13 mouse cellular contexts compared by ENCODE assay signal in genomic region chr5:140509204-140509603, GRCm38 (mm10). TPM values are rescaled to one million over a fixed set of nuclear protein-coding genes. Genes with fewer than 3 reads are reported as not detected.
DNase-seq lines count a peak whose midpoint lies in the region; ATAC-seq and TF ChIP-seq lines count a peak whose summit lies in the region.
"Had no signal": no experiment of that assay in that cellular context is flagged by ENCODE, and none has a peak within 500 bp of the region (broad histone marks: within the 10 kb centered on the region; RNA-seq: fewer than 3 reads in every experiment).

No protein-coding gene starts in this region.

- H3K9ac ChIP-seq in forebrain, embryonic 14.5 days (ENCODE audit: low read length) = no peak overlapping the region
- H3K9ac ChIP-seq in forebrain, postnatal 0 days = no peak overlapping the region
- no peak overlapping the region for H3K9ac ChIP-seq in lung, embryonic 15.5 days
- H3K9ac ChIP-seq in liver, embryonic 15.5 days = no peak overlapping the region

- WGBS in forebrain, embryonic 14.5 days = 50% methylated on average over 9 of the region's 9 CpGs
- 50% methylated on average over 9 of the region's 9 CpGs for WGBS in forebrain, postnatal 0 days
- WGBS in lung, embryonic 15.5 days = 60% methylated on average over 9 of the region's 9 CpGs
- WGBS in embryonic facial prominence, embryonic 10.5 days = 71% methylated on average over 9 of the region's 9 CpGs
- WGBS in liver, embryonic 15.5 days (ENCODE audit: insufficient replicate concordance) = 28% methylated on average over 9 of the region's 9 CpGs

- peak; percentile 16 for DNase-seq in forebrain, embryonic 14.5 days (ENCODE audit: low spot score)
- DNase-seq in forebrain, postnatal 0 days = no peak
- no peak for DNase-seq in lung, postnatal 4 days
- DNase-seq in embryonic facial prominence, embryonic 10.5 days (ENCODE audit: low spot score) = no peak
- no peak for DNase-seq in right cerebral cortex, postnatal 25 days
- no peak for DNase-seq in thymus, postnatal 4 days
- DNase-seq: adrenal gland, postnatal 25 days; cerebellum, adult 9-10 months had no signal

- no peak overlapping the region for H3K4me2 ChIP-seq in forebrain, embryonic 14.5 days (ENCODE audit: low read length)
- H3K4me2 ChIP-seq in forebrain, postnatal 0 days (ENCODE audit: low read depth) = no peak overlapping the region
- H3K4me2 ChIP-seq in lung, embryonic 15.5 days = no peak overlapping the region
- H3K4me2 ChIP-seq in liver, embryonic 15.5 days = peak overlapping the region; percentile 84

- ATAC-seq in forebrain, embryonic 14.5 days = no peak
- ATAC-seq in forebrain, postnatal 0 days = no peak
- ATAC-seq in lung, embryonic 15.5 days (ENCODE audit: borderline replicate concordance, extremely low read depth, low FRiP score, low TSS enrichment) = no peak
- no peak for ATAC-seq in liver, embryonic 15.5 days (ENCODE audit: insufficient read depth)

- H3K9me3 ChIP-seq in forebrain, embryonic 14.5 days (replicated peaks; ENCODE audit: control insufficient read depth, low read length) = no peaks in the 10 kb centered on the region
- H3K9me3 ChIP-seq in forebrain, postnatal 0 days (ENCODE audit: low read length) = no peaks in the 10 kb centered on the region
- H3K9me3 ChIP-seq in lung, embryonic 15.5 days = no peaks in the 10 kb centered on the region
- no peaks in the 10 kb centered on the region for H3K9me3 ChIP-seq in embryonic facial prominence, embryonic 10.5 days
- no peaks in the 10 kb centered on the region for H3K9me3 ChIP-seq in liver, embryonic 15.5 days (replicated peaks)

- peaks cover 20% of the 10 kb centered on the region for H3K4me1 ChIP-seq in forebrain, embryonic 14.5 days (ENCODE audit: control insufficient read depth, insufficient read depth, low read length)
- peaks cover 18% of the 10 kb centered on the region for H3K4me1 ChIP-seq in forebrain, postnatal 0 days (ENCODE audit: insufficient read depth)
- H3K4me1 ChIP-seq in lung, embryonic 15.5 days = peaks cover 58% of the 10 kb centered on the region
- H3K4me1 ChIP-seq in embryonic facial prominence, embryonic 10.5 days = peaks cover 68% of the 10 kb centered on the region
- H3K4me1 ChIP-seq in liver, embryonic 15.5 days (replicated peaks) = peaks cover 70% of the 10 kb centered on the region

- H3K27me3 ChIP-seq in forebrain, embryonic 14.5 days (replicated peaks; ENCODE audit: control insufficient read depth, insufficient read depth, low read length) = no peaks in the 10 kb centered on the region
- no peaks in the 10 kb centered on the region for H3K27me3 ChIP-seq in forebrain, postnatal 0 days (ENCODE audit: insufficient read depth, low read length)
- no peaks in the 10 kb centered on the region for H3K27me3 ChIP-seq in lung, embryonic 15.5 days
- no peaks in the 10 kb centered on the region for H3K27me3 ChIP-seq in embryonic facial prominence, embryonic 10.5 days (replicated peaks; ENCODE audit: low read depth, poor library complexity, severe bottlenecking)
- H3K27me3 ChIP-seq in liver, embryonic 15.5 days = no peaks in the 10 kb centered on the region

- no peak overlapping the region for H3K27ac ChIP-seq in forebrain, embryonic 14.5 days (ENCODE audit: low read depth, low read length)
- no peak overlapping the region for H3K27ac ChIP-seq in forebrain, postnatal 0 days (ENCODE audit: low read depth, low read length)
- peak overlapping the region; percentile 50; the same call in 1 of the 2 replicates for H3K27ac ChIP-seq in lung, embryonic 15.5 days
- H3K27ac ChIP-seq in embryonic facial prominence, embryonic 10.5 days (replicated peaks) = peak overlapping the region; percentile 62; the same call in 1 of the 2 replicates
- peak overlapping the region; percentile 64; the same call in 1 of the 2 replicates for H3K27ac ChIP-seq in liver, embryonic 15.5 days (replicated peaks)

- no peak for TF ChIP-seq CTCF in forebrain, postnatal 0 days (IDR thresholded peaks at IDR 0.05; ENCODE audit: low read depth)

- H3K4me3 ChIP-seq in forebrain, embryonic 14.5 days (ENCODE audit: low read depth, low read length) = no peak overlapping the region
- no peak overlapping the region for H3K4me3 ChIP-seq in forebrain, postnatal 0 days (ENCODE audit: low read depth, low read length)
- no peak overlapping the region for H3K4me3 ChIP-seq in lung, embryonic 15.5 days
- H3K4me3 ChIP-seq in embryonic facial prominence, embryonic 10.5 days = no peak overlapping the region
- H3K4me3 ChIP-seq in liver, embryonic 15.5 days (replicated peaks) = no peak overlapping the region; the same call in 1 of the 2 replicates

- no peaks in the 10 kb centered on the region for H3K36me3 ChIP-seq in forebrain, embryonic 14.5 days (ENCODE audit: control insufficient read depth, insufficient read depth, low read length)
- H3K36me3 ChIP-seq in forebrain, postnatal 0 days (ENCODE audit: insufficient read depth) = no peaks in the 10 kb centered on the region; the same call in 1 of the 2 replicates
- H3K36me3 ChIP-seq in lung, embryonic 15.5 days = no peaks in the 10 kb centered on the region
- peaks cover 9% of the 10 kb centered on the region for H3K36me3 ChIP-seq in embryonic facial prominence, embryonic 10.5 days (replicated peaks)
- H3K36me3 ChIP-seq in liver, embryonic 15.5 days (replicated peaks) = no peaks in the 10 kb centered on the region

RNA-seq across cellular contexts. Expression of gene Chst12, which starts 3.9 kb away (rescaled TPM):
- 11.6 and 15.3 TPM in 2 replicates for polyA plus RNA-seq in forebrain, embryonic 14.5 days (2014; fragmentation: Nextera tagmentation; extraction: Ambion mirVana)
- 11.0 and 11.5 TPM in 2 replicates for total RNA-seq in forebrain, postnatal 0 days (2014; rRNA removed)
- 19.1 and 22.4 TPM in 2 replicates for polyA plus RNA-seq in forebrain, postnatal 0 days (2015; fragmentation: Nextera tagmentation; extraction: Ambion mirVana)
- 21.4 and 22.6 TPM in 2 replicates for polyA plus RNA-seq in lung, embryonic 15.5 days (2015; fragmentation: Nextera tagmentation; extraction: Ambion mirVana)
- polyA plus RNA-seq in embryonic facial prominence, embryonic 10.5 days (2016; fragmentation: Nextera tagmentation; extraction: Ambion mirVana) = 15.7 and 16.8 TPM in 2 replicates
- polyA plus RNA-seq in liver, embryonic 15.5 days (2015; fragmentation: Nextera tagmentation; extraction: Ambion mirVana) = 8.9 and 10.4 TPM in 2 replicates

RNA-seq across cellular contexts. Expression of gene Grifin, which starts 55.7 kb away (rescaled TPM):
- 0.38 TPM in 1 of 2 replicates, not detected in the other for polyA plus RNA-seq in forebrain, embryonic 14.5 days (2014; fragmentation: Nextera tagmentation; extraction: Ambion mirVana)
- total RNA-seq in forebrain, postnatal 0 days (2014; rRNA removed) = not detected in 2 replicates
- 0.36 TPM in 1 of 2 replicates, not detected in the other for polyA plus RNA-seq in forebrain, postnatal 0 days (2015; fragmentation: Nextera tagmentation; extraction: Ambion mirVana)
- 0.28 TPM in 1 of 2 replicates, not detected in the other for polyA plus RNA-seq in lung, embryonic 15.5 days (2015; fragmentation: Nextera tagmentation; extraction: Ambion mirVana)
- not detected in 2 replicates for polyA plus RNA-seq in embryonic facial prominence, embryonic 10.5 days (2016; fragmentation: Nextera tagmentation; extraction: Ambion mirVana)
- polyA plus RNA-seq in liver, embryonic 15.5 days (2015; fragmentation: Nextera tagmentation; extraction: Ambion mirVana) = 1.4 and 1.9 TPM in 2 replicates
- total RNA-seq: adrenal gland, postnatal 25 days; gastrocnemius, adult 18-20 months; heart, postnatal 10 days had no signal
- polyA plus RNA-seq: neural tube, embryonic 11.5 days had no signal

Comparison
In these comparisons a context has a peak if more than half of its experiments do, and no peak if none do; other contexts are left out.
1. H3K27ac ChIP-seq: peak in lung, embryonic 15.5 days (single experiment), embryonic facial prominence, embryonic 10.5 days (single experiment) and liver, embryonic 15.5 days (single experiment); none in forebrain, embryonic 14.5 days (single experiment) and forebrain, postnatal 0 days (single experiment).